Mouse (Mus musculus) liver, postnatal 0 days (tissue): ENCODE results near the gene Zfyve19.

Experiments
- CTCF ChIP-seq: sonication (generic); IDR thresholded peaks from 2 replicates; pipeline ENCODE4 v1.5.1; 2016; ENCODE audit warnings: antibody characterized with exemption, low read depth
- EP300 ChIP-seq: IDR thresholded peaks from 2 replicates; pipeline ENCODE4 v1.6.1; 2016; ENCODE audit warnings: antibody characterized with exemption, low read depth, mild to moderate bottlenecking

DNA sequence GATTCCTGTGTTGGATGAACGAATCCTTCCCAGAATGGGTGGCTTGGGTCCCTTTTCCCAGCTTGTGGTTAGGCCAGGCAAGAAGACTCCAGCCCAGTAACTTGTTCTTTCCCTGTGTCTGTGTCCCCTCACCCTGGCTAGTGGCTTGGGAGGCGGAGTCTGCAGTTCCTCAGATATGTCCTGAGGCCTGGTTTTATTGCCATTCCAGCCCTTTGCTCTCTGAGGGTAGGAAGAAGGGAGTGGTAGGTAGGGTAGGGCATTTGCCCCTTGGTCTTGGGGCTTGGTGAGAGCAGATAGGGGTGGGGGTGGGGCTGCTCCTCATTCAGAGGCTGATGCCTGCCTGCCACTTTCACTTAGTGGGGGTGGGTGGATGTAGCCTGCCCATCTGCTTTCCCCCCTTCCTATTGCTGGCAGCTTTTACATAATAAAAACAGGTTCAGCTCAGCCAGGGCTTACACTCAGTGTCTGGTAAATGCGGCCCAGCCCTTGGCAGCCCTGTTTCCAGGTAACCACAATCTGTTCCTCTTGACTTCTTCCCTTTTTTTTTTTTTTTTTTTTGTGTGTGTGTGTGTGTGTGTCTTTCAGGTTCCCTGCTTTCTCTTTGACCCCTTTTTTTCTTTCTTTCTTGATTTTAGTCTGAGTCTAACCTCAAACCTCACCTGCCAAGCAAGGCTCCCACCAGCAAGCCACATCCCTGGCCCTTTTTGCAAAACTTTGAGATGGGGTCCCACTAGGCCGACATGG lies 31.8 kb downstream of the Zfyve19 start:
- TF ChIP-seq CTCF (no peak), EP300 (no peak)
